Mouse (Mus musculus): Measurements from ENCODE around the gene Heyl.

DNA sequence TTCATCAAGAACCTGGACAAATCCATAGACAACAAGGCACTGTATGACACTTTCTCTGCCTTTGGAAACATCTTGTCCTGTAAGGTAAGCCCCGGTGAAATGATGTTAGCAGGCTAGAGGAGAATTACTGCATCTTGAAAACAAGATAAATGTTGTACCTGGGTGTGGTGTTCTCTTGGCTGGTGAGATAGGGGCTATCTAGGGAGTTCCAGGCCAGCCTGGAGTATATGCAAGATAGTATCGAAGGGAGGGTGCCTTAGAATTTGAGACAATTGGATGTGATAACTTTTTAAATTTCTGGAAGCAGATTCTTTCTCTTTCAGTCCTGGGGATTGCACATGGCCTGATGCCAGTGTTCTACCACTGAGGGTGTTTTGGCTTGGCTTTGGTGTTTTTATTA lies 53.4 kb downstream of the Heyl start:
- TF ChIP-seq GATA1 (IDR thresholded peaks at IDR 0.05; ENCODE audit: borderline replicate concordance, low read length) (no peak), FLI1 (IDR thresholded peaks at IDR 0.05; ENCODE audit: low read length) (no peak)

All from megakaryocyte, embryonic 14.5 days (primary cell).